Mouse (Mus musculus): ENCODE results near the gene Mybpc2. TPM values are rescaled to one million over a fixed set of nuclear protein-coding genes. Genes with fewer than 3 reads are reported as not detected.

Mybpc2 gene
- polyA plus RNA-seq, 1 experiment from 2014 or later, result 0.10 TPM

DNA sequence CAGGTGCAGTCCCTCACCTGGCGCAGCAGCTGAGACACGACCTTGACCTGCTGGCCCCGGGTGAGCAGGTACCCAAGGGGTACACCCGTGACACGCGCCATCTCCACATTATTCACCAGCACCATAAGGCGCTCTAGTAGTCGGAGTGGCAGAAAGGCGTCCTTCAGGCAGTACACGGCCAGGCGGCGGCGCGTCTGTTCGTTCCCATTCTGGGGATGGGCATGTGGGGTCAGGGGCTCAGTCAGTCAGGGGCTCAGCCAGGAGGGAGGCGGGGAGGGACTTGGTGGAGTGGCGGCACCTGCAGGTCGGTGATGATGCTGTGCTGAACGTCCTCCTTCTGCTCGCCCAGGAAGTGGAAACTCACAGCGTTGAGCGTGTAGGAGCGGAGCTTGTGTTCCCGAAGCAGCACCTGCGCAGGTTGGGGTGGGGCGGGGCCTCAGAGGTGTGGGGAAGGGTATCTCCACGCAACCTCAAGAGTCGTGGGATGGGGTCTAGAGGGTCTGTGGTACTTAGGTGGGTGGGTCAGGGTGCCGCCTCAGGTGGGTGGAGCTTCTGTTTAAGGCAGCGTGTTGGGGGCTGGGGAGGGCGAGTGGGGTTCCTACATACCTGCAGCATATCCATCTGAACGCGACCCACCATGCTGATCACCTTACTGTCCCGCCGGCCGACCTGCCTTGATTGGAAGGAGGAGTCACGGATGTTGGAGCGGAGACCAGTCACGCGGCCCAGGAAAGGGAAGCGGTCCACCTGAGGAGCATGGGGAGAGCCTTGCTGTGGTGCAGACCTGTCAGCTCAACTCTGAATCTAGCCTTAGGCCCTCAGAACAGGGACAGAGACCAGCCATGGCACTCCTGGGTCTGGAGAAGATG lies 14.5 kb upstream of the Mybpc2 start:
- Histone ChIP-seq H3K27ac (no peak overlapping the region), H3K4me1 (replicated peaks) (no peaks in the 10 kb centered on the region), H3K9me3 (no peaks in the 10 kb centered on the region), H3K4me3 (no peak overlapping the region), H3K27me3 (ENCODE audit: insufficient read depth, poor library complexity, severe bottlenecking) (no peaks in the 10 kb centered on the region), H3K36me3 (peaks cover 99% of the 10 kb centered on the region)
- WGBS, result 92% methylated on average over 41 of the region's 41 CpGs
- no peak for DNase-seq (ENCODE audit: low spot score)

GRCm38 (mm10) chr7:44537496-44537895 lies 13.0 kb upstream of the Mybpc2 start:
- no peak overlapping the region for H3K27ac ChIP-seq
- no peak overlapping the region for H3K4me3 ChIP-seq
- 93% methylated on average over 13 of the region's 13 CpGs for WGBS
- H3K9me3 ChIP-seq, result no peaks in the 10 kb centered on the region
- H3K4me1 ChIP-seq (replicated peaks), result 0 out of 2 replicates have a peak, but pooled peaks cover under 1% of the 10 kb centered on the region
- H3K36me3 ChIP-seq, result peaks cover 100% of the 10 kb centered on the region
- DNase-seq (ENCODE audit: low spot score), result no peak
- H3K27me3 ChIP-seq (ENCODE audit: insufficient read depth, poor library complexity, severe bottlenecking), result no peaks in the 10 kb centered on the region

- Histone ChIP-seq H3K27ac (no peak overlapping the region), H3K27me3 (ENCODE audit: insufficient read depth, poor library complexity, severe bottlenecking) (no peaks in the 10 kb centered on the region), H3K4me1 (replicated peaks) (0 out of 2 replicates have a peak, but pooled peaks cover 3% of the 10 kb centered on the region), H3K9me3 (no peaks in the 10 kb centered on the region), H3K36me3 (peaks cover 100% of the 10 kb centered on the region), H3K4me3 (no peak overlapping the region)
- DNase-seq (ENCODE audit: low spot score), result no peak
- WGBS, result 90% methylated on average over 7 of the region's 7 CpGs
Observed at GRCm38 (mm10) chr7:44537009-44537408, 12.6 kb upstream of the Mybpc2 start.

DNA sequence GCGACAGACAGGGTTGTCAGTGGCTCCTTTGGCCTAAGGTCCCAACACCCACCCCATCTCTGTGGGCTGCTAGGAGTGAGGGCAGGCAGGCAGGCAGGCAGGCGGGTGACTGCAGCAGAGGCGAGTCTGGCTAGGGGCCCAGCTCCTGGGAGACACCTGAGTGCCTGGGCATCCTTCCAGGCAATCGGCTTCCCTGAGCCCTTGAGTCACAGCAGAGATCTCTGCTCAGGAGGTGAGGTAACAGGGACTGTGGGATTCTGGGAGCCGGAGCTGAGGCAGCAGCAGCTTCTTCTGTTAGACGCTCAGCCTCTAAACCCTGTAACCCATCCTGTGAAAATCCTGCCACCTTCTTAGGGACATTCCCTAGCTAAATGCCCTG lies 12.1 kb upstream of the Mybpc2 start:
- DNase-seq (ENCODE audit: low spot score), result no peak
- Histone ChIP-seq H3K27ac (no peak overlapping the region), H3K27me3 (ENCODE audit: insufficient read depth, poor library complexity, severe bottlenecking) (no peaks in the 10 kb centered on the region), H3K4me1 (replicated peaks) (0 out of 2 replicates have a peak, but pooled peaks cover 3% of the 10 kb centered on the region), H3K4me3 (no peak overlapping the region), H3K9me3 (no peaks in the 10 kb centered on the region), H3K36me3 (peaks cover 96% of the 10 kb centered on the region)
- WGBS, result 92% methylated on average over 6 of the region's 6 CpGs

DNA sequence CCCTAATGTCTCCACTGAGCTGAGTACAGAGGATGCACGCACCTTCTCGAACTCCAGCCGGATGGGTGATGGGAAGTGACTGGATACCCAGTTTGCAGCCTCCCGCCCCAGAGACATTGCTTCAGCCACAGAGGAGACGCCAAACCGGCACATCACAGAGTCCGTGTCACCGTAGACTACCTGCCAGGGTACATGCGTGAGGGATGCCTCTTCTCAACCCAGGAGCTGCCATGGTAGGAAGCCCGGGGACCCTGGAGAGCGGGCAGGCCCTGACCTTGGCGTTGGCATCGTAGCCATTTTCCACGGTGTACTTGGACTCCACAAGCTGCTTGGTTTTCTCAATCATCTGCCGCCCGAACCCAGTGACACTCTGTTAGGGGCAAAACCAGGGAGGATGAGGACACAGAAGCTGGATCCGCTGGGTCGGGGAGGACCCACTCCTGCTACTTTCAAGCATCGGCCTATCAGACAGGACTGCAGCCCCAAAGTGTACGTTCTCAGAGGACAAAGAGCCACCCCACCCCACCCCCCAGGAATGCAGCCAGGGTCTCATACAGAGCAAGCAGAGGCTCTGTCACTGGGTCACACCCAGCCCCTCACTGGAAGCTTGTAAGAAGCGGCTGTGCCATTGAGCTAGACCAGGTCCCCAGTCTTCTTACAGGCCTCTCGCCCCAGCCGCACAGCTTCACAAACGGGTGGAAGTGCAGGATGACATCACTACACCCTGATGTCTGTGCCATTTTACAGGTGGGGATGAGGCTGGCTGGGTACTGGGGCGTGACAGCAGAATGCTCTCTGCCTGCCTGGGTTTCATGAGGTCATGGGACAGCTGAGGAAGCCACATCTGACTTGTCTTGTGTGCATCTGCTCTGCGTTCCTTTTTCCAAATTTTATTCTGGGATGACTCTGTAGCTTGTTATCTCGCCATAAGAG lies 11.5 kb upstream of the Mybpc2 start:
- 95% methylated on average over 27 of the region's 27 CpGs for WGBS
- Histone ChIP-seq H3K4me1 (replicated peaks) (0 out of 2 replicates have a peak, but pooled peaks cover 3% of the 10 kb centered on the region), H3K36me3 (peaks cover 89% of the 10 kb centered on the region), H3K4me3 (no peak overlapping the region), H3K9me3 (no peaks in the 10 kb centered on the region), H3K27me3 (ENCODE audit: insufficient read depth, poor library complexity, severe bottlenecking) (no peaks in the 10 kb centered on the region), H3K27ac (no peak overlapping the region)
- DNase-seq (ENCODE audit: low spot score), result no peak

- H3K4me3 ChIP-seq, result no peak overlapping the region
- DNase-seq (ENCODE audit: low spot score), result no peak
- peaks cover 79% of the 10 kb centered on the region for H3K36me3 ChIP-seq
- WGBS, result 91% methylated on average over 19 of the region's 19 CpGs
- 0 out of 2 replicates have a peak, but pooled peaks cover 3% of the 10 kb centered on the region for H3K4me1 ChIP-seq (replicated peaks)
- no peak overlapping the region for H3K27ac ChIP-seq
- H3K27me3 ChIP-seq (ENCODE audit: insufficient read depth, poor library complexity, severe bottlenecking), result peaks cover 4% of the 10 kb centered on the region; the same call in 1 of the 2 replicates
- no peaks in the 10 kb centered on the region for H3K9me3 ChIP-seq
Observed at GRCm38 (mm10) chr7:44534656-44535441, 10.4 kb upstream of the Mybpc2 start.

DNA sequence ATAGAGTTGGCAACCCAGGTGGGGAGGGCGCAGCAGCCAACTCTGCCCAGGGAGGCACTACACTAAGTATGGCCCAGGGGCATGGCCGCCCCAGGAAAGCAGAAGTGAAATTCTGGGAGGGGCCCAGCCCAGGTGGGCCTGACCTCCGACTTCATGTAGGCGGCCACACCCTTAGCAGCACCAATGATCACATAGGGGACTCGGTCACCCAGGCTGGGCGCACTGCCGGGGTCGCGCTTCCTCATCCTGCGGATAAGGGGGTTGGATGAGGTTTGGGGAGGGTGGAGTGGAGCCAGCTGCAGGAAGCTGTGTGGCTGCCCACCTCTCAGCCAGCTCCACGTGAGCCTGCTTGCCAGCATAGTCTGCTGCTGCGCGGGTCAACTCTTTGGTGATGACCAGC lies 9.8 kb upstream of the Mybpc2 start:
- Histone ChIP-seq H3K27ac (no peak overlapping the region), H3K9me3 (no peaks in the 10 kb centered on the region), H3K4me3 (no peak overlapping the region), H3K4me1 (replicated peaks) (peaks cover 8% of the 10 kb centered on the region; the same call in 1 of the 2 replicates), H3K36me3 (peaks cover 72% of the 10 kb centered on the region), H3K27me3 (ENCODE audit: insufficient read depth, poor library complexity, severe bottlenecking) (peaks cover 10% of the 10 kb centered on the region; the same call in 1 of the 2 replicates)
- no peak for DNase-seq (ENCODE audit: low spot score)
- 90% methylated on average over 13 of the region's 13 CpGs for WGBS

DNA sequence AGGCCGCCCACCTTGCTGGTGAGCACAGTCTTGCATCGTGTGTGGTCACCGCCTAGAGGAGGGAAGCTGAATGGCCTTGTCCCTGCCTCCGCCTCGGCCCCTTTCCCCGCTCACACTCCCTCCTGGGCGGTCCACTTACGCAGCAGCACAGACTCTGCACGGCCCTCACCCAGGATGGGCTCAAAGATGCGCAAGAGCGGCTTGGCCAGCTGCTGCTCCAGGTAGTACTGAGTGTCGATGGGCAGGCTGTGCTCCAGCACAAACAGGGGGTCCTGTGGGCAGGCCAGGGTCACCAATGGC lies 9.2 kb upstream of the Mybpc2 start:
- WGBS, result 81% methylated on average over 12 of the region's 12 CpGs
- Histone ChIP-seq H3K4me3 (no peak overlapping the region), H3K27me3 (ENCODE audit: insufficient read depth, poor library complexity, severe bottlenecking) (peaks cover 16% of the 10 kb centered on the region), H3K36me3 (peaks cover 67% of the 10 kb centered on the region), H3K4me1 (replicated peaks) (peaks cover 14% of the 10 kb centered on the region), H3K27ac (no peak overlapping the region), H3K9me3 (no peaks in the 10 kb centered on the region)
- no peak for DNase-seq (ENCODE audit: low spot score)

GRCm38 (mm10) chr7:44532918-44533745 lies 8.7 kb upstream of the Mybpc2 start:
- no peak overlapping the region for H3K27ac ChIP-seq
- peaks cover 17% of the 10 kb centered on the region for H3K4me1 ChIP-seq (replicated peaks)
- H3K9me3 ChIP-seq, result no peaks in the 10 kb centered on the region
- WGBS, result 89% methylated on average over 29 of the region's 29 CpGs
- no peak overlapping the region for H3K4me3 ChIP-seq
- DNase-seq (ENCODE audit: low spot score), result no peak
- H3K27me3 ChIP-seq (ENCODE audit: insufficient read depth, poor library complexity, severe bottlenecking), result peaks cover 22% of the 10 kb centered on the region
- peaks cover 61% of the 10 kb centered on the region for H3K36me3 ChIP-seq

DNA sequence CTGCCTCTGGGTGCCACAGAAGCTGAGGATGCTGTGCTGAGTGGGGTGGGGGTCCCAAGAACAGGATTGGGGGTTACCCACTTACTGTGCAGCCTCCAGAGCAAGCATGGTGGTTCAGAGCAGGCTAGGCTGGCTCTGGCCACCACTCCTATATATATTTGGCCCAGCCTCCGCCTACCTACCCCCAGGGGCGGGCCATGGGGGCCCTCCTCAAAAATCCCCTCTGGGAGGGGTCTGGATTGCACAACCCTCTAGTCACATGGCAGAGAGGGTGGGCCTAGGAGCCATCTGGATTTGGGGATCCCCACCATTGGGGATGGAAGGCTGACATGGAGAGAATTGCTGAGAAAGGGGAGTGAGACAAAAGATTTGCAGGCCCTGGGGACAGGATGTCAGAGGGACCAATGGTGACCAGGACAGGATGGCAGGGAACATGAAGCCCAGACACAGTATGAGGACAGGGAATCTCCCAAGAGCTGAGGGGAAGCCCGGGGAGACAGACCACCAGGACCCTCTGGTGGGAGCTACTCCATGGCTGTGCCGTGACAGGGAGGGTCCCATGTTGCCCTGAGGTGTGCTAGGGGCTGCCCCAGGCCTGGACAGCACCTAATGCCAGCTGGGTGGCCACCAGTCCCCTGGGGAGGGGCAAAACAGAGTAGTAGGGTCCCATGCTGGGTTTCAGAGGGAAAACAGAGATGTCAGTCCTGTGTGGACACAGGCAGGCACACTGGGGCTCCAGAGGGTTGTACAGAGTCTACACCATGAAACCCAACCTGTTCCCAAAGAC lies 7.7 kb upstream of the Mybpc2 start, which contains the start of gene Spib:
TSS of gene Spib (minus strand) at position 126 of the 787 bp plus-strand sequence.
- Histone ChIP-seq H3K4me3 (no peak within 1 kb of the TSS), H3K27me3 (ENCODE audit: insufficient read depth, poor library complexity, severe bottlenecking) (peaks cover 31% of the 10 kb centered on the region), H3K9me3 (no peaks in the 10 kb centered on the region), H3K4me1 (replicated peaks) (peaks cover 25% of the 10 kb centered on the region), H3K27ac (no peak within 1 kb of the TSS), H3K36me3 (peaks cover 51% of the 10 kb centered on the region)
- no peak for DNase-seq (ENCODE audit: low spot score)
- 79% methylated on average over 4 of the region's 4 CpGs for WGBS

DNA sequence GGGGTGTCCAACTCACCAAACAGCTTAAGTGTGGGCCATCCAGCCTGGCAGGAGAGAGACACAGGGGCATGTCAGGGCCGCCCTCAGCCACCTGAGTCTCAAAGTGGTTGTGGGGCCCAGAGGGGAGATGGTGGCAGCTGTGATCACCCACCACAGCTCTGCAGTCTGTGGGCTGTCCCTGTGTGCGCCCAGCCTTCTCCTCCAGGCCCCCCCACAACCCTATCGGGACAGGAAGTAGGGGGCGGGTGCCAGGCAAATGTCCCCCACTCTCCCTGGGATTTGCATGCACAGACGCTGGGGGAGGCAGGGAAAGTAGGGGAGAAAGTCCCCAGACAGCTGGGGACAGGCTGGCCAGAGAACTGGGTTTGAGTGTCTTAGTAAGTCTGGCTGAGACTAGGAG lies 6.8 kb upstream of the Mybpc2 start:
- peaks cover 42% of the 10 kb centered on the region for H3K36me3 ChIP-seq
- H3K27me3 ChIP-seq (ENCODE audit: insufficient read depth, poor library complexity, severe bottlenecking), result peaks cover 41% of the 10 kb centered on the region
- H3K27ac ChIP-seq, result no peak overlapping the region
- no peak for DNase-seq (ENCODE audit: low spot score)
- no peak overlapping the region for H3K4me3 ChIP-seq
- 58% methylated on average over 5 of the region's 5 CpGs for WGBS
- H3K9me3 ChIP-seq, result no peaks in the 10 kb centered on the region
- peaks cover 25% of the 10 kb centered on the region for H3K4me1 ChIP-seq (replicated peaks)
